Mouse (Mus musculus) frontal cortex, postnatal 25 days (tissue): Measurements from ENCODE around the gene Cubn.

Experiments
- DNase-seq, 2 experiments: peaks; one replicate each; pipeline ENCODE4 v3.0.0; 2022; ENCODE audit warnings: low spot score in 2 of 2

Cubn gene

GRCm38 (mm10) chr2:13491734-13492133 lies at the start of gene Cubn:
Cubn (minus strand) TSS chr2:13491813.
- DNase-seq: no peak

- DNase-seq: no peak
Measured at GRCm38 (mm10) chr2:13539860-13540259, 48.2 kb upstream of the Cubn start.

- DNase-seq: no peak
Measured at GRCm38 (mm10) chr2:13538704-13539377, 47.2 kb upstream of the Cubn start.

- DNase-seq: no peak
Measured at GRCm38 (mm10) chr2:13538258-13538657, 46.6 kb upstream of the Cubn start.

- DNase-seq: no peak
Measured at GRCm38 (mm10) chr2:13537733-13538132, 46.1 kb upstream of the Cubn start.

- no peak for DNase-seq
Measured at GRCm38 (mm10) chr2:13536747-13537146, 45.1 kb upstream of the Cubn start.

- DNase-seq: no peak
Measured at GRCm38 (mm10) chr2:13530639-13531038, 39.0 kb upstream of the Cubn start.

- DNase-seq: no peak
Measured at GRCm38 (mm10) chr2:13529253-13529933, 37.8 kb upstream of the Cubn start.

- no peak for DNase-seq
Measured at GRCm38 (mm10) chr2:13527531-13527930, 35.9 kb upstream of the Cubn start.

GRCm38 (mm10) chr2:13527125-13527524 lies 35.5 kb upstream of the Cubn start:
- no peak for DNase-seq

GRCm38 (mm10) chr2:13526205-13526604 lies 34.6 kb upstream of the Cubn start:
- DNase-seq: no peak

- peak; percentile 15 to 42 for DNase-seq
Measured at GRCm38 (mm10) chr2:13523540-13524456, 32.2 kb upstream of the Cubn start.

- DNase-seq: no peak
Measured at GRCm38 (mm10) chr2:13522106-13522505, 30.5 kb upstream of the Cubn start.

GRCm38 (mm10) chr2:13514949-13515348 lies 23.3 kb upstream of the Cubn start:
- no peak for DNase-seq

- DNase-seq: no peak
Measured at GRCm38 (mm10) chr2:13502717-13503116, 11.1 kb upstream of the Cubn start.

- DNase-seq: no peak
Measured at GRCm38 (mm10) chr2:13501553-13501952, 9.9 kb upstream of the Cubn start.

GRCm38 (mm10) chr2:13500298-13500999 lies 8.8 kb upstream of the Cubn start:
- DNase-seq: no peak

GRCm38 (mm10) chr2:13499196-13499595 lies 7.6 kb upstream of the Cubn start:
- no peak for DNase-seq

GRCm38 (mm10) chr2:13496087-13496486 lies 4.5 kb upstream of the Cubn start:
- no peak for DNase-seq

- DNase-seq: no peak
Measured at GRCm38 (mm10) chr2:13492927-13493326, 1.3 kb upstream of the Cubn start.

- no peak for DNase-seq
Measured at GRCm38 (mm10) chr2:13490480-13490879, 1.1 kb downstream of the Cubn start.

- DNase-seq: no peak
Measured at GRCm38 (mm10) chr2:13486470-13486869, 5.1 kb downstream of the Cubn start.
